Mouse (Mus musculus) lung, postnatal 4 days (tissue): ENCODE measurements around the gene Zwint.
A peak's percentile ranks its signal among the peaks of the same experiment; 100 is the strongest.

ENCODE experiments used
- DNase-seq, 2 experiments: peaks; one replicate each; pipeline ENCODE4 v3.0.0; 2021

Gene Zwint

GRCm38 (mm10) chr10:72654270-72655016, at the start of gene Zwint:
Gene Zwint (plus strand): TSS chr10:72654845.
- DNase-seq, result peak; percentile 97

- DNase-seq, result no peak
Observed at GRCm38 (mm10) chr10:72613125-72613915, 41.3 kb upstream of the Zwint start.

- DNase-seq, result no peak
Observed at GRCm38 (mm10) chr10:72616153-72616552, 38.5 kb upstream of the Zwint start.

GRCm38 (mm10) chr10:72620527-72620926, 34.1 kb upstream of the Zwint start:
- no peak for DNase-seq

GRCm38 (mm10) chr10:72623561-72623960, 31.1 kb upstream of the Zwint start:
- DNase-seq, result no peak

GRCm38 (mm10) chr10:72634125-72634524, 20.5 kb upstream of the Zwint start:
- DNase-seq, result no peak

- DNase-seq, result no peak
Observed at GRCm38 (mm10) chr10:72650867-72651266, 3.8 kb upstream of the Zwint start.

- DNase-seq, result no peak
Observed at GRCm38 (mm10) chr10:72653797-72654196, 848 bp upstream of the Zwint start.

GRCm38 (mm10) chr10:72655017-72655509, 418 bp downstream of the Zwint start:
- DNase-seq, result peak in 1 of 2 experiments; percentile 40

GRCm38 (mm10) chr10:72659198-72659597, 4.6 kb downstream of the Zwint start:
- DNase-seq, result no peak

- no peak for DNase-seq
Observed at GRCm38 (mm10) chr10:72660350-72660749, 5.7 kb downstream of the Zwint start.

GRCm38 (mm10) chr10:72667856-72668255, 13.2 kb downstream of the Zwint start:
- no peak for DNase-seq

- no peak for DNase-seq
Observed at GRCm38 (mm10) chr10:72669086-72669485, 14.4 kb downstream of the Zwint start.

GRCm38 (mm10) chr10:72675971-72676370, 21.3 kb downstream of the Zwint start:
- DNase-seq, result no peak

GRCm38 (mm10) chr10:72676550-72676949, 21.9 kb downstream of the Zwint start:
- no peak for DNase-seq

- DNase-seq, result no peak
Observed at GRCm38 (mm10) chr10:72679086-72679485, 24.4 kb downstream of the Zwint start.

- no peak for DNase-seq
Observed at GRCm38 (mm10) chr10:72701092-72701491, 46.4 kb downstream of the Zwint start.

GRCm38 (mm10) chr10:72713754-72714153, 59.1 kb downstream of the Zwint start:
- no peak for DNase-seq
